Mouse (Mus musculus) liver, embryonic 14.5 days (tissue): ENCODE results near the gene Spop. TPM values are rescaled to one million over a fixed set of nuclear protein-coding genes. Genes with fewer than 3 reads are reported as not detected.
A peak's percentile ranks its signal among the peaks of the same experiment; 100 is the strongest.

Experiments used
- ATAC-seq: fragments of 200-750 bp; cut with Nextera tagmentation; 2 replicates; pipeline ENCODE4 v1.8.0; 2017; ENCODE audit warnings: moderate number of reproducible peaks, mild to moderate bottlenecking, moderate library complexity; ENCODE audit not compliant: insufficient read depth
- DNase-seq, 3 experiments: peaks; one replicate each; pipeline ENCODE4 v3.0.0-alpha.2; 2012 to 2013; ENCODE audit warnings: low read depth in 3 of 3, low spot score in 3 of 3
- H3K27ac ChIP-seq: fragments of 300-500 bp; sonication (generic); 2 replicates; pipeline ENCODE4 v1.5.1; 2014; ENCODE audit warnings: moderate library complexity, mild to moderate bottlenecking, control low read depth, inconsistent platforms
- H3K27me3 ChIP-seq: fragments of 300-500 bp; sonication (generic); 2 replicates; pipeline ENCODE4 v1.6.1; 2014; ENCODE audit warnings: mild to moderate bottlenecking, low read length, moderate library complexity; ENCODE audit not compliant: control insufficient read depth, insufficient read depth
- H3K36me3 ChIP-seq: fragments of 300-500 bp; sonication (generic); replicated peaks from 2 replicates; pipeline ENCODE4 v1.6.1; 2014; ENCODE audit warnings: low read depth; ENCODE audit not compliant: control insufficient read depth, insufficient read depth
- H3K4me1 ChIP-seq, 2 experiments: fragments of 200-500 bp in 1 of 2; fragments of 300-500 bp in 1 of 2; sonication (generic) in 1 of 2; replicated peaks; 2 replicates each; pipeline ENCODE4 v1.6.1; 2012 to 2014; ENCODE audit warnings: antibody characterized with exemption in 1 of 2, inconsistent platforms in 1 of 2, low read length in 1 of 2; ENCODE audit not compliant: control insufficient read depth in 2 of 2, insufficient read depth in 2 of 2
- H3K4me2 ChIP-seq: fragments of 300-500 bp; sonication (generic); 2 replicates; pipeline ENCODE4 v1.6.1; 2014; ENCODE audit warnings: low read depth, mild to moderate bottlenecking, control low read depth, moderate library complexity
- H3K4me3 ChIP-seq, 2 experiments: fragments of 200-500 bp in 1 of 2; fragments of 300-500 bp in 1 of 2; sonication (generic) in 1 of 2; 2 replicates each; pipeline ENCODE4 v1.5.1; 2012 to 2014; ENCODE audit warnings: low read depth in 2 of 2, low read length in 2 of 2, mild to moderate bottlenecking in 2 of 2, control low read depth in 1 of 2, inconsistent platforms in 1 of 2, moderate library complexity in 1 of 2; ENCODE audit not compliant: insufficient read depth in 1 of 2
- H3K9ac ChIP-seq: fragments of 300-500 bp; sonication (generic); replicated peaks from 2 replicates; pipeline ENCODE4 v1.6.1; 2014; ENCODE audit warnings: mild to moderate bottlenecking, control low read depth, moderate library complexity
- H3K9me3 ChIP-seq: fragments of 300-500 bp; sonication (generic); 2 replicates; pipeline ENCODE4 v1.6.1; 2016; ENCODE audit warnings: low read length, mixed read lengths; ENCODE audit not compliant: control insufficient read depth
- CTCF ChIP-seq: IDR thresholded peaks from 2 replicates; pipeline ENCODE4 v1.5.1; 2016; ENCODE audit warnings: antibody characterized with exemption, low read depth, control low read depth
- EP300 ChIP-seq: IDR thresholded peaks from 2 replicates; pipeline ENCODE4 v1.6.1; 2016; ENCODE audit warnings: antibody characterized with exemption, low read depth
- WGBS: fragments of 180-500 bp; shearing (Covaris S2); extraction: QIAGEN DNeasy Blood & Tissue Kit; methylation state at CpG from one replicate; pipeline ENCODE4 v1.1.7; 2014; ENCODE audit not compliant: insufficient replicate concordance; 5-methylcytosine and 5-hydroxymethylcytosine counted together
- polyA plus RNA-seq, 2 experiments: library from polyadenylated mRNA; depleted of rRNA in 1 of 2; stranded (reverse) in 1 of 2; unstranded in 1 of 2; fragments of >200 nt; fragmentation: Nextera tagmentation in 1 of 2; extraction: Ambion mirVana in 1 of 2; gene quantifications; 2 replicates each; pipeline versions ENCODE4 v1.2.1 to v1.2.3; 2012 to 2014

Spop gene
- polyA plus RNA-seq, 2 experiments: 22.0 to 31.8 TPM

- H3K36me3 ChIP-seq: peaks cover 4% of the 10 kb centered on the region; the same call in 1 of the 2 replicates
- DNase-seq (no peak), ATAC-seq (no peak)
- 83% methylated on average over 5 of the region's 5 CpGs for WGBS
- no peak overlapping the region for H3K9ac ChIP-seq
- H3K9me3 ChIP-seq: no peaks in the 10 kb centered on the region
- TF ChIP-seq CTCF: no peak
- TF ChIP-seq EP300: no peak
- no peak overlapping the region for H3K4me3 ChIP-seq
- H3K27ac ChIP-seq: no peak overlapping the region
- H3K27me3 ChIP-seq: no peaks in the 10 kb centered on the region; the same call in 1 of the 2 replicates
- H3K4me2 ChIP-seq: no peak overlapping the region
- peaks cover 11 to 18% of the 10 kb centered on the region in 2 experiments for H3K4me1 ChIP-seq
These were observed 3.5 kb downstream of the Spop start for GRCm38 (mm10) chr11:95417341-95417740.

- Histone ChIP-seq H3K4me2 (no peak overlapping the region), H3K36me3 (peaks cover 4% of the 10 kb centered on the region; the same call in 1 of the 2 replicates), H3K9ac (no peak overlapping the region), H3K4me3 (no peak overlapping the region), H3K27me3 (no peaks in the 10 kb centered on the region), H3K9me3 (no peaks in the 10 kb centered on the region), H3K27ac (no peak overlapping the region), H3K4me1 (peaks cover 5 to 8% of the 10 kb centered on the region in 2 experiments)
- DNase-seq (no peak), ATAC-seq (no peak)
- WGBS: 71% methylated on average over 2 of the region's 2 CpGs
- no peak for TF ChIP-seq EP300
- TF ChIP-seq CTCF: no peak
These were observed 7.1 kb downstream of the Spop start for GRCm38 (mm10) chr11:95420880-95421435.

- DNase-seq (no peak), ATAC-seq (no peak)
- Histone ChIP-seq H3K4me1 (no peaks in the 10 kb centered on the region), H3K4me3 (no peak overlapping the region), H3K4me2 (no peak overlapping the region), H3K9me3 (no peaks in the 10 kb centered on the region), H3K9ac (no peak overlapping the region), H3K27ac (no peak overlapping the region), H3K27me3 (no peaks in the 10 kb centered on the region), H3K36me3 (0 out of 2 replicates have a peak, but pooled peaks cover 2% of the 10 kb centered on the region)
- TF ChIP-seq EP300 (no peak), CTCF (peak; percentile 57)
- 81% methylated on average over 3 of the region's 3 CpGs for WGBS
These were observed 9.6 kb downstream of the Spop start for GRCm38 (mm10) chr11:95423505-95423904.

GRCm38 (mm10) chr11:95431344-95431743, 17.5 kb downstream of the Spop start:
- H3K4me2 ChIP-seq: no peak overlapping the region
- H3K9me3 ChIP-seq: no peaks in the 10 kb centered on the region
- no peak overlapping the region for H3K4me3 ChIP-seq
- H3K27ac ChIP-seq: no peak overlapping the region
- peak; percentile 56; the same call in 1 of the 2 replicates for ATAC-seq
- H3K27me3 ChIP-seq: no peaks in the 10 kb centered on the region
- DNase-seq: peak; percentile 24 to 37 (median 30)
- no peak for TF ChIP-seq CTCF
- TF ChIP-seq EP300: no peak
- H3K36me3 ChIP-seq: no peaks in the 10 kb centered on the region
- no peak overlapping the region for H3K9ac ChIP-seq
- peaks cover 7 to 12% of the 10 kb centered on the region in 2 experiments; a peak in 3 of 4 replicates for H3K4me1 ChIP-seq
- WGBS: 12% methylated on average over 2 of the region's 2 CpGs

GRCm38 (mm10) chr11:95432194-95432593, 18.3 kb downstream of the Spop start:
- Histone ChIP-seq H3K4me2 (no peak overlapping the region), H3K4me1 (peaks cover 7 to 12% of the 10 kb centered on the region in 2 experiments; a peak in 3 of 4 replicates), H3K36me3 (no peaks in the 10 kb centered on the region), H3K9me3 (no peaks in the 10 kb centered on the region), H3K4me3 (no peak overlapping the region), H3K27ac (no peak overlapping the region), H3K9ac (no peak overlapping the region), H3K27me3 (no peaks in the 10 kb centered on the region)
- TF ChIP-seq CTCF (peak; percentile 69), EP300 (no peak)
- DNase-seq (no peak), ATAC-seq (no peak)
- WGBS: 69% methylated on average over 2 of the region's 2 CpGs
